Mouse (Mus musculus) forebrain, embryonic 10.5 days (tissue): ENCODE measurements around the gene C730034F03Rik. TPM values are rescaled to one million over a fixed set of nuclear protein-coding genes. Genes with fewer than 3 reads are reported as not detected.

Experiments
- DNase-seq: peaks from one replicate; pipeline ENCODE4 v3.0.0-alpha.2; 2017; ENCODE audit warnings: low spot score; ENCODE audit errors: extremely low spot score
- H3K27ac ChIP-seq: fragments of 300-500 bp; sonication (generic); 2 replicates; pipeline ENCODE4 v1.5.1; 2016; ENCODE audit warnings: mild to moderate bottlenecking
- H3K27me3 ChIP-seq: fragments of 300-500 bp; sonication (generic); 2 replicates; pipeline ENCODE4 v1.6.1; 2016; ENCODE audit warnings: mild to moderate bottlenecking; ENCODE audit not compliant: poor library complexity, severe bottlenecking
- H3K36me3 ChIP-seq: fragments of 300-500 bp; sonication (generic); replicated peaks from 2 replicates; pipeline ENCODE4 v1.6.1; 2016; ENCODE audit warnings: mild to moderate bottlenecking, moderate library complexity
- H3K4me1 ChIP-seq: fragments of 300-500 bp; sonication (generic); 2 replicates; pipeline ENCODE4 v1.6.1; 2016
- H3K4me3 ChIP-seq: fragments of 300-500 bp; sonication (generic); 2 replicates; pipeline ENCODE4 v1.5.1; 2016; ENCODE audit warnings: mild to moderate bottlenecking, moderate library complexity
- H3K9me3 ChIP-seq: fragments of 300-500 bp; sonication (generic); 2 replicates; pipeline ENCODE4 v1.6.1; 2016; ENCODE audit warnings: mild to moderate bottlenecking, moderate library complexity
- WGBS: fragments of 180-500 bp; shearing (Covaris S2); methylation state at CpG from one replicate; pipeline ENCODE4 v1.1.7; 2016; 5-methylcytosine and 5-hydroxymethylcytosine counted together
- polyA plus RNA-seq: library from polyadenylated mRNA; unstranded; fragments of >200 nt; fragmentation: Nextera tagmentation; extraction: Ambion mirVana; gene quantifications from 2 replicates; pipeline ENCODE4 v1.2.1, GENCODE M21; 2016

The C730034F03Rik gene
- polyA plus RNA-seq: 3.9 and 4.3 TPM in 2 replicates

GRCm38 (mm10) chr15:89429352-89430221, at the start of gene C730034F03Rik, which contains the start of the genes Gm44502 and Chkb:
TSS of gene C730034F03Rik (plus strand) at chr15:89429589.
TSS of gene Gm44502 (minus strand) at chr15:89429696.
TSS of gene Chkb (minus strand) at chr15:89429908.
- Histone ChIP-seq H3K36me3 (peaks cover 31% of the 10 kb centered on the region), H3K9me3 (no peaks in the 10 kb centered on the region), H3K4me3 (peak within 1 kb of the TSS; percentile 86), H3K4me1 (peaks cover 43% of the 10 kb centered on the region), H3K27ac (peak within 1 kb of the TSS; percentile 96), H3K27me3 (0 out of 2 replicates have a peak, but pooled peaks cover 5% of the 10 kb centered on the region)
- DNase-seq: peak; percentile 93
- under 1% methylated on average over 70 of the region's 70 CpGs for WGBS

DNA sequence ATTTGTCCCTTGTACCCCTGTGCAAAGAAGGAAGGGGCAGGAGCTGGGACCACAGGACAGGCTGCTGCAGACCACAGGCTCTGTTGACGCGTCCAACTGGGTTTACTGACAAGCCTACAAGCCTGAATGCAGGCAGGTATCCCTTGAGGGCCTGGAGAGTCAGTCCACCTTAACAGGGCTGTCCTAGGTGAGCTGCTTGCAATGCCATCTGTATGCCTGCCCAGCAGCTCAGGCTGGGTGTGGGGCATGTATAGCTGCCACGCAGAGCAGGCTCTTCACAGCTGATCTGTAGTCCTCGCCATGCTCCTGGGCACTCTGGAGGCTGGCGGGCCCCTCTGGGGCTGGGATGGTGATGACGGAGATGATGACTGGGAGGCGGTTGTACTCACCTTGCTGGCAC, 44.8 kb upstream of the C730034F03Rik start, which contains the start of gene Klhdc7b:
Gene Klhdc7b, plus strand, starts transcription at position 301 of the 400 bp plus-strand sequence.
- Histone ChIP-seq H3K4me3 (no peak within 1 kb of the TSS), H3K27me3 (peaks cover 59% of the 10 kb centered on the region), H3K27ac (no peak within 1 kb of the TSS), H3K4me1 (peaks cover under 1% of the 10 kb centered on the region), H3K9me3 (no peaks in the 10 kb centered on the region), H3K36me3 (no peaks in the 10 kb centered on the region)
- no peak for DNase-seq
- 94% methylated on average over 7 of the region's 7 CpGs for WGBS

- no peak overlapping the region for H3K4me3 ChIP-seq
- no peaks in the 10 kb centered on the region; the same call in 1 of the 2 replicates for H3K4me1 ChIP-seq
- no peak overlapping the region for H3K27ac ChIP-seq
- H3K9me3 ChIP-seq: no peaks in the 10 kb centered on the region
- 47% methylated on average over 12 of the region's 12 CpGs for WGBS
- no peak for DNase-seq
- H3K27me3 ChIP-seq: peaks cover 35% of the 10 kb centered on the region
- no peaks in the 10 kb centered on the region for H3K36me3 ChIP-seq
These were observed 42.3 kb upstream of the C730034F03Rik start for GRCm38 (mm10) chr15:89387127-89387526.

DNA sequence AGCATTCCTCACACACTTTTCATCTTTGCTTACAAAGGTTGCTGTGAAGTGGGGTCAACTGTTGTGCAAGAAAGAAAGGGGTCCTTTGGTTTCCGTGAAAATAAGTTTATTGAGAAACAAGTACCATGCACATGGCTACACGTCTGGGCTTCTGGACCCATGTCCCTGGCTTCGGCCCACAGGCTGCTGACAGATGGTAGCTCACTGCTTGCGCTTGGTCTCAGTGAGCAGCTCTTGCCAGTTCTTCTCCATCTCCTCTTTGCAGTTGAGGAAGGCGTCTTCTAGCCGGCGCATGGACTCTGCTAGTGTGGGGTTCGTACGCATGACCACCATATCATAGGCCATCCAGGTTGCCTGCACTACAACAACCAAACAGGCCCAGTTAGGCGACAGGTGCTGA, 39.3 kb upstream of the C730034F03Rik start:
- 92% methylated on average over 10 of the region's 10 CpGs for WGBS
- H3K27ac ChIP-seq: no peak overlapping the region
- no peak overlapping the region for H3K4me3 ChIP-seq
- no peak for DNase-seq
- H3K4me1 ChIP-seq: no peaks in the 10 kb centered on the region; the same call in 1 of the 2 replicates
- no peaks in the 10 kb centered on the region for H3K9me3 ChIP-seq
- H3K36me3 ChIP-seq: no peaks in the 10 kb centered on the region
- H3K27me3 ChIP-seq: peaks cover 31% of the 10 kb centered on the region

DNA sequence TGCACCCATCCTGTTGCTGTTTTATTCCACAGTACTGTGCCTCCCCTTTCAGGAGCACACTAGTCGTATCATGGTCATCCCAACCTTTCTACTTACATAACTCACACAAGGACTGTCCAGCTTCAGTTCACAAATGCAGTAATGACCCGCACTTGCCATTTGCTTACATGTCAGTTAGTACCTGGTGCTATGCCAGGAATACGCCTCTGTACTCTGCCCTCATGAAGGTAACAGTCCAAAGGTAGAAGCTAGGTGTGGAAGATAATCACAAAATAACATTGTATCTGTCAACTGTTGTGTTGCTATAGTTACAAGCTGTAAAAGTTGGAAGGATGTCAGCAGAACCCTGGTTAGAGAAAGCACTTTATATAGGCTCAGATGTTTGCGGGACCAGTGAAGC, 32.5 kb upstream of the C730034F03Rik start:
- 0 out of 2 replicates have a peak, but pooled peaks cover 3% of the 10 kb centered on the region for H3K4me1 ChIP-seq
- no peak overlapping the region for H3K27ac ChIP-seq
- no peaks in the 10 kb centered on the region for H3K9me3 ChIP-seq
- H3K4me3 ChIP-seq: no peak overlapping the region
- H3K36me3 ChIP-seq: no peaks in the 10 kb centered on the region
- no peaks in the 10 kb centered on the region for H3K27me3 ChIP-seq
- DNase-seq: no peak
- WGBS: 87% methylated on average over 4 of the region's 4 CpGs

DNA sequence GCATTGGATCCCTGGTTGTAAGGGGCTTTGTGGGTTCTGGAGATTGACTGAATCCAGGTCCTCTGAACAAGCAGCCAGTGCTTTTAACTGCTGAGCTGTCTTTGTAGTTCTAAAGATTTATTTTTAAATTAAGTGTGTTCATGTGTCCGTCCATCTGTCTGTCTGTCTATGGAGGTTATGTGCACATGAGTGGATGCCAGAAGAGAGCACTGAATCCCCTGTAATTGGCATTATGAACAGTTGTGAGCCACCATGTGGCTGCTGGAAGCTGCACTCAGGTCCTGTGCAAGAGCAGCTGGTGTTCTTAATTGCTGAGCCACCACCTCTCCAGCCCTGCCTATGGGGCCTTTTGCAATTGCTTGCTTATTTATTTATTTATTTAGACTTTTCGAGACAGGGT, 31.2 kb upstream of the C730034F03Rik start:
- Histone ChIP-seq H3K27ac (no peak overlapping the region), H3K4me1 (0 out of 2 replicates have a peak, but pooled peaks cover 3% of the 10 kb centered on the region), H3K36me3 (no peaks in the 10 kb centered on the region), H3K9me3 (no peaks in the 10 kb centered on the region), H3K4me3 (no peak overlapping the region), H3K27me3 (no peaks in the 10 kb centered on the region)
- no peak for DNase-seq
- WGBS: 81% methylated on average over 2 of the region's 2 CpGs

DNA sequence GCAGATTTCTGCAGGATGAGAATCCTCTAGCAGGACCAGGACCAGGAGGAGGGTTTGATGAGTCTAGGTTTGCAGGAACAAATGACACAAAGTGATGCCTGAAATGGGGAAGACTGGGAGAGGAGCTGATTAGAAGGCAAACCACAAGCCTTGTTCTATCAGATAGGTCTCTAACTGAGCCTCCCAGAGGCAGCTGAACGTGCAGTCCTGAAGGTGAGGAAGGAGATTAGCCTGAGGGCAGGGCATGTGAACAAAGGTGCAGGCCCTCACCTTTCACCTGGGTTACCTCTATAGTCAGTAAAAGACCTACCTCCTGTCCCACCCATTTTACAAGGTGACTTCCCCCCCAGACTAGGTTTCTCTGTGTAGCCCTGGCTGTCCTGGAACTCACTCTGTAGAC, 29.7 kb upstream of the C730034F03Rik start:
- no peaks in the 10 kb centered on the region for H3K9me3 ChIP-seq
- 53% methylated on average over 1 of the region's 1 CpGs for WGBS
- no peaks in the 10 kb centered on the region for H3K27me3 ChIP-seq
- no peak overlapping the region for H3K27ac ChIP-seq
- no peak overlapping the region for H3K4me3 ChIP-seq
- 0 out of 2 replicates have a peak, but pooled peaks cover 3% of the 10 kb centered on the region for H3K4me1 ChIP-seq
- DNase-seq: no peak
- H3K36me3 ChIP-seq: no peaks in the 10 kb centered on the region

DNA sequence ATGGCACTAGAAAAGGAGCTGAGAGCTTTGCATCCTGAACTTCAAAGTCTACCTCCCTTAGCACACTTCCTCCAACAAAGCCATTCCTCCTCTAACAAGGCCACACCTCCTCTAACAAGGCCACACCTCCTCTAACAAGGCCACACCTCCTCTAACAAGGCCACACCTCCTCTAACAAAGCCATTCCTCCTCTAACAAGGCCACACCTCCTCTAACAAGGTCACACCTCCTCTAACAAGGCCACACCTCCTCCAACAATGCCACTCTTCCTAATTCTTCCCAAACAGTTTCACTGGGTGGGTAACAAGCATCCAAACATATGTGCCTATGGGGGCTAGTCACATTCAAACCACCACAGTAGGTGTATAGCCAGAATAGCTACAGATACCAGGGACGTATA, 26.9 kb upstream of the C730034F03Rik start:
- Histone ChIP-seq H3K36me3 (no peaks in the 10 kb centered on the region), H3K4me1 (0 out of 2 replicates have a peak, but pooled peaks cover 3% of the 10 kb centered on the region), H3K4me3 (no peak overlapping the region), H3K27ac (no peak overlapping the region), H3K27me3 (no peaks in the 10 kb centered on the region), H3K9me3 (peaks cover 4% of the 10 kb centered on the region)
- WGBS: 84% methylated on average over 1 of the region's 1 CpGs
- no peak for DNase-seq

DNA sequence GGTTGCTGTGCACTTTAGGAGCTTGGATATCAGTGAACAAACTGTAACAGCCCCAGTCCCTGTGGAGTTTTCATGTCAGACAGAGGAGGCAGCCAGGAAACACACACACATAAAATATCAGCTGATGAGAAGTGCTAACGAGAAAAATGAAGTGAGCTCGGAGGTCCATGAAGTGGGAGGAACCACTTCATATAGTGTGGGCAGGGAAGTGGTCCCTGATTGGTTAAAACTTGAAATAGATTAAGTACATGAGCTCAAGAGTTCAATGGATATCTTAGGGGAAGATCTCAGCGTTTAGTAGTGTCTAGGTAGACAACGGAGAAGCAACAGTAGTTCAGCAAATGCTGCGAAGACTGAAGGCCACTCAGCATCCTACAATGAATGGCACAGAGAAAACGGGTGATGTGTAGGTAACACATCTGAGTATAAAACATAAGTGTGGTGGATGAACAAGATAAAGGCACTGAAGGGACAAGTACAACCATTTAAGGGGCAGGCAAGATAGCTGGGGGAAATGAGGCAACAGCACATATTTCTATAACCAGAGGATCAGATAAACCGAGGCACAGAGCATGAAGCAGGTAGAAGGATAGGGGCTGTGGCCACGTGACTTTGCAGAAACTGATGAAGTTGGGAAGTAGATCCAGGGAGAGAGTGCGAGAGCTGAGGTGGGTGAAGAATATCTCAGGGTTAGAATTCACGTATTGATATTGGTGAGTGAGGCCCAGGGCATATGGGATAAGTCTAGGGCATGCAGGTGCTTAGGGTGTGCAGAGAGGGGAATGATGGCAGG, 24.4 kb upstream of the C730034F03Rik start:
- no peak overlapping the region for H3K4me3 ChIP-seq
- no peak overlapping the region for H3K27ac ChIP-seq
- H3K27me3 ChIP-seq: no peaks in the 10 kb centered on the region
- DNase-seq: no peak
- H3K9me3 ChIP-seq: peaks cover 18% of the 10 kb centered on the region
- no peaks in the 10 kb centered on the region for H3K36me3 ChIP-seq
- H3K4me1 ChIP-seq: no peaks in the 10 kb centered on the region
- WGBS: 89% methylated on average over 10 of the region's 10 CpGs

DNA sequence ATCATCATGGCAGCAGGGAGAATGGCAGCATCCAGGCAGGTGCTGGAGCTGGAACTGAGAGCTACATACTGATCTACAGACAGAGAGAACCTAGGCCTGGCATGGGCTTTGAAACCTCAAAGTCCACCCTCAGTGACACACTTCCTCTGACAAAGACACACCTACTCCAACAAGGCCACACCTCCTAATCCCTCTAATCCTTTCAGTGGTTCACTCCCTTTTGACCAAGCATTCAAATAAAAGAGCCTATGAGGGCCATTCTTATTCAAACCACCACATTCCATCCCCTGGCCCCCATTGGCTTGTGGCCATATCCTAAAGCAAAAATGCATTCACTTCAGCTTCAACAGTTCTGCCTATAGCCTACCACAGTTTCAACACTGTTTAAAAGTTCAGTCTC, 22.7 kb upstream of the C730034F03Rik start:
- H3K36me3 ChIP-seq: no peaks in the 10 kb centered on the region
- no peak overlapping the region for H3K4me3 ChIP-seq
- H3K27me3 ChIP-seq: no peaks in the 10 kb centered on the region
- no peak for DNase-seq
- no peak overlapping the region for H3K27ac ChIP-seq
- no peaks in the 10 kb centered on the region for H3K4me1 ChIP-seq
- H3K9me3 ChIP-seq: peaks cover 20% of the 10 kb centered on the region

GRCm38 (mm10) chr15:89410118-89410517, 19.3 kb upstream of the C730034F03Rik start, which contains the start of gene Syce3:
TSS of gene Syce3 (minus strand) at chr15:89410503.
- Histone ChIP-seq H3K27ac (no peak within 1 kb of the TSS), H3K9me3 (peaks cover 20% of the 10 kb centered on the region), H3K4me1 (no peaks in the 10 kb centered on the region), H3K4me3 (no peak within 1 kb of the TSS), H3K27me3 (no peaks in the 10 kb centered on the region), H3K36me3 (no peaks in the 10 kb centered on the region)
- WGBS: 89% methylated on average over 24 of the region's 24 CpGs
- DNase-seq: no peak

- Histone ChIP-seq H3K36me3 (peaks cover 36% of the 10 kb centered on the region), H3K27me3 (no peaks in the 10 kb centered on the region), H3K27ac (no peak overlapping the region), H3K9me3 (no peaks in the 10 kb centered on the region), H3K4me1 (no peaks in the 10 kb centered on the region), H3K4me3 (no peak overlapping the region)
- 90% methylated on average over 8 of the region's 8 CpGs for WGBS
- DNase-seq: no peak
These were observed 14.1 kb upstream of the C730034F03Rik start for GRCm38 (mm10) chr15:89415282-89415681.
